Mouse (Mus musculus) frontal cortex, postnatal 36 days (tissue): ENCODE results near the gene Tmem62.
A peak's percentile ranks its signal among the peaks of the same experiment; 100 is the strongest.
"Not testable (repeated sequence)": the region's sequence is repeated elsewhere in the genome, so short reads cannot be mapped to it uniquely, and the experiment has no call there.

ENCODE experiments used
- DNase-seq, 2 experiments: peaks; one replicate each; pipeline ENCODE4 v3.0.0; 2022; ENCODE audit warnings: low spot score in 2 of 2

The Tmem62 gene

GRCm38 (mm10) chr2:120976990-120977925 is at the start of gene Tmem62:
Gene Tmem62 (plus strand): TSS chr2:120977017.
- peak; percentile 62 to 72 for DNase-seq

DNA sequence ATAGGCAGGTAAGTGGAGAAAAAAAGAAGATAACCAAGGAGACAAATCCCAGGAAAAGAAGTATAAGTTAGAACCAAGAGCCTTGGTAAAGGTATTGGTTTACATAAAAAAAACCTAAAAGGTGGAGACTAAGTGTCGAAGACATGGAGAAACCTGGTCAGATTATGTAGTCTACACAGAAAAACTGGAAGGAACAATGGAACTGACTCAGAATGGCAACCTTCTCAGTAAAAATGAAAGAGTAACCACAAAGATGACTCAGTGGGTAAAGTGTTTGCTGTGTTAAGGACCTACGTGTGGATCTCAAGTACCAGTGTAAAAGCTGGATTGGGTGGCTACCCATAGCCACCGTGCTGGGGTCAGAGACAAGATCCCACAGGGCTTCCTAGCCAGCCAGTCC is 43.8 kb upstream of the Tmem62 start:
- DNase-seq: no peak

GRCm38 (mm10) chr2:120951208-120951607 is 25.6 kb upstream of the Tmem62 start:
- DNase-seq: peak; percentile 35 to 59

GRCm38 (mm10) chr2:120952176-120952938 is 24.5 kb upstream of the Tmem62 start:
- DNase-seq: no peak

DNA sequence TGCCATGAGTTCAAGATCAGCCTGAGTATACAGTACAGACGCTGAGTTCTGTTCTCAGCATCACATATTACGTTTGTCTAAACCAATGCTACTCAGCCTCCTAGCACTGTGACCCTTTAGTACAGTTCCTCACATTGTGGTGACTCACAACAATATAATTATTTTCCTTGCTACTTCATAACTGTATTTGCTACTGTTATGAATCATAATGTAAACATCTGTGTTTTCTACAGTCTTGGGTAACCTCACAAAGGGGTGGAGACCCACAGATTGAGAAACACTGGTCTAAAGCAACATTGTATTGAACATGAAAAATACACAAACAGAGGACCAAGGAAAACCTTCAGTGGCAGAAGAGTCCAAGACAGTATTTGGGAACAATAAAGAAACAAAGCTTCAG is 17.5 kb upstream of the Tmem62 start:
- DNase-seq: no peak

DNA sequence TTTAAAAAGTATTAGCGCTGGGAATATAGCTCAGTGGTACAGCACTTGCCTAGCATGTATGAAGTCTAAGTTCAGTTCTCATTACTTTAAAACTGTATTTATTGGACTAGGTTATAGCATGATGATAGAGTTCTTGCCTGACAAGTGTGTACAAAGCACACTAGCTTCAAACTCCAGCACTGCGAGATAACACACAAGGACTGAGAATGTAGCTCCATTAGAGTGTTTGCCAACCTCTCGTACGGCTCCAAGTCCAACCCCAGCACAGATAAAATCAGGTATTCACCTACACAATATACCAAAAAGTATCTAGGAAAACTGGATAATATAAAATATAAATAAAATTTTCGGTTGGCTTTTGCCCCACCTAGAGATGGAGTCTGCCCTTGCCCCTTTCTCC is 17.0 kb upstream of the Tmem62 start:
- DNase-seq: no peak

- DNase-seq: no peak
Measured at GRCm38 (mm10) chr2:120960261-120960660, 16.6 kb upstream of the Tmem62 start.

DNA sequence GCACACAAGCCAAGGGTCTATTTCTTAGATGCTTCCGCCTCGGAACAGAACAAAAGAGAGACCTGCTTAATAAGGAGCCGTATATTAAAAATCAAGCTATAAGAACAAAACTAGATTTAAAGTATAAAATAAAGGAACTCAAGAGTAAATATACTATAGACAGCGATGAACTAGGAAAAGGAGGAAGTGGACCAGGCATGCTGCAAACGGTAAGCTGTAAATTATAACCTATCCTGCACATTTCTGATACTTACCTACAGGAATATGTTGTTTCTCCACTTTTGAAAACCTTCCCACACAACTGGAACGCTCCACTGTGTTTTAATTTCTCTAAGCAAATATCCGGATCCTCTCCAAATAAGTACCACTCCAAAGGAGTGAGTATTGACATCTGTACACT is 13.7 kb upstream of the Tmem62 start:
- DNase-seq: no peak

- DNase-seq: no peak
Measured at GRCm38 (mm10) chr2:120965486-120965885, 11.3 kb upstream of the Tmem62 start.

DNA sequence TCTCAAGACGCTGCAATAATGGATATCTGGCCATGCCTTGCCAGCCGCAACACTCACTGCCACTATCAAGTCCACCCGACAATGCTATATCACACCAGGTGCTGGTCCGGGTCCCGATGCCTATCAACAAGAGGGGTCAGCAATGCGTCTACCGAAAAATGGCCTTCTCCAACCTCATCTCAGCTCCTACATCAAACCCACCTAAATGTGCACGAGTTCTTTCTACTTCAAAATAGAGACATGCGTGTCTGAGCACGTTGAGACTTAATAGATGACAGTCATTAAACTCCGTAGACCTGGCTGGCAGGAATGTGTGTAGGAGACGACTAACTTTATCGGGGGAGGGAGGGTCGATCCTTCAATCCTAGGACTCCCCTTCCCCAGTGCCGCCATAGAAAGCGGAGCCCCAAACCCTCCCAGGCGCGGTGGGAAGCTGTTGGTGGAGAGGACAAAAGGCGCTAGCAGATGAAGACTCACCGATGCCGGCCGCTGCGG is 6.7 kb upstream of the Tmem62 start:
- DNase-seq: no peak

DNA sequence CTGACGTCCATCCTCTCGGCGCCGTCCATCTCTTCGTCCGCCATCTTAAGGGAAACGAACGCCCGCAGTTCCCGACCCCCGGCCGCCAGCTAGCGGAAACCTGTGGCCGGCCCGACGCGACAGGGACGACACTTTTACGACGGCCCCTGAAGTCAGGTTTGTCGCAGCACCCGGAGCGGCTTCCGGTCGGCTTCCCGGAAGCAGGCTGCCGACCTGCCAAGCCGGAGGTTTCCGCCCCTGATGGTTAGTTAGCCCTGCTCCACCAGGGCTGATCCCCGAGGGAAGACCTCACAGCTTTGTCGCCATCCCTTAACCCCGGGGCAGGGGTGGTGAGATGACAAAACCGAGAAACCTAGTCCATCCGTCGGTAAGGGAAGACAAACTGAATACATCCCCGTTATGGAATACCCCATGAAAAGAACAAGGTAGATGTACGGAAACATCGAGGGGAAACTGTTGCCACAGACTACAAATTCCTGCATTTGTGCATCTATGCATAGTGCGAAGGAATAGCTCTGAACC is 6.2 kb upstream of the Tmem62 start, which contains the start of gene Ubr1:
Gene Ubr1, minus strand, starts transcription at position 157 of the 522 bp plus-strand sequence.
- DNase-seq: peak; percentile 84 to 90

GRCm38 (mm10) chr2:120971766-120972165 is 5.1 kb upstream of the Tmem62 start:
- DNase-seq: no peak

- DNase-seq: not testable (repeated sequence)
Measured at GRCm38 (mm10) chr2:120972257-120972656, 4.6 kb upstream of the Tmem62 start.

- DNase-seq: no peak
Measured at GRCm38 (mm10) chr2:120972964-120973363, 3.9 kb upstream of the Tmem62 start.

- no peak for DNase-seq
Measured at GRCm38 (mm10) chr2:120976308-120976707, 509 bp upstream of the Tmem62 start.

GRCm38 (mm10) chr2:120977926-120978692 is 1.3 kb downstream of the Tmem62 start:
- DNase-seq: no peak

GRCm38 (mm10) chr2:120978693-120979037 is 1.8 kb downstream of the Tmem62 start:
- no peak for DNase-seq

GRCm38 (mm10) chr2:120979819-120980218 is 3.0 kb downstream of the Tmem62 start:
- no peak for DNase-seq

- no peak for DNase-seq
Measured at GRCm38 (mm10) chr2:120980861-120981260, 4.0 kb downstream of the Tmem62 start.

GRCm38 (mm10) chr2:120983611-120984010 is 6.8 kb downstream of the Tmem62 start:
- DNase-seq: no peak

DNA sequence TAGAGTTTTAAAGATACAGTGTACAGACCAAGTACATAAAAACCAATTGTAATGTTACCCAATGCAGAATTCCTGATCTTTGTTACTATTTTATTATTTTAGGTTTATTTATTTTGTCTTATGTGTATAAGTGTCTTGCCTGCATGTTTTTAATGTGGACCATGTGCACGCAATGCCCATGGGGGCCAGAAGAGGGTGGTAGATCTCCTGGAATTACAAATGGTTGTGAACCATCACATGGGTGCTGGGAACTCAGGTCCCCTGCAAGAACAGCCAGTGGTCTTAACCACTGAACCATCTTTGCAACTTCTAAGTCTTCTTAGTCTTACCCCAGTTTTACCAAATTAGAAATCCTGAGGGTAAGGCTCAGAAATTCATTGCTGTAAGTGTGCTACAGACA is 8.4 kb downstream of the Tmem62 start:
- no peak for DNase-seq

DNA sequence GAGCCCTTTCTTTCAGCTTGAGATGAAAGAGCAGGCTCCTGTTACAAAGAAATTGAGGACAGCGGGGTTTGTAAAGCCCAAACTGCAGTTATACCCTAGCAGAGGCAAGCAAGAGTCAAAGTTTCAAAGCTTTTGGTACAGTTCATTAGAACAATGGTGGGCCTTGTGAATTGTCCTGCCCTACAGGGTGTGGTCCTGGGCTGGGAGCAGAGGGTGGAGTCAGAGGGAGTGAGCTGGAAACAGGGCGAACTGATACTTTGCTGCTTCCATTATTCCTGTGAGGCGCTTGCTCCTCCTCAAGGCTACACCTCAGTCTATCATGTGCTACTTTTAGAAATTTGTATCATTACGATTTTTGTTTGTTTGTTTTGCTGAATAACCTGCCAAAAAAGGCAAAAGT is 14.4 kb downstream of the Tmem62 start:
- no peak for DNase-seq
